Mouse (Mus musculus) adrenal gland, postnatal 14 days (tissue): ENCODE measurements at regions not wholly inside any gene's neighbourhood (a gene's known extent, or its start where the extent isn't known, plus 50 kb on each side); places are given as distances from the start of the nearest gene placed in this dataset.
"Not testable (repeated sequence)": the region's sequence is repeated elsewhere in the genome, so short reads cannot be mapped to it uniquely, and the experiment has no call there.

Experiments
- DNase-seq: peaks from one replicate; pipeline ENCODE4 v3.0.0; 2021; ENCODE audit warnings: mixed read lengths

DNA sequence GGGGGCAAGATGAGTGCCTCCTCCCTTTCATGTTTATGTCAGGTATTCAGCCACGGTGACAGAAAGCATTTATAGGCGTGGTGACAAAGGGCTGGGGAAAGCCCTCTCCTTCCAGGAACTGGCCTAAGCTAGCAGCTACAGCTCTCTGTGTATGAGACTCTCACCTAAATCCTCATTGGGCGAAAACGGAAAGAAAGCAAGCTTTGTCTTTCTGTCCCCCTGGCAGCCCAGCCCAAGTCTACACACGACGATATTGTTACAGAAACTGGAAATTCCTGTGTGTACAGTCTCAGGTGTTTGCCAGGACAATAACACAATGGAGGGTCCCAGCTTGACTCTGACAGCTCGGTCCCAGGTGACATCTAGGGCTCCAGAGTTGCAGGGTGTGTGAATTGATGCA is 60.0 kb downstream of the Dact2 start:
- DNase-seq, result no peak

DNA sequence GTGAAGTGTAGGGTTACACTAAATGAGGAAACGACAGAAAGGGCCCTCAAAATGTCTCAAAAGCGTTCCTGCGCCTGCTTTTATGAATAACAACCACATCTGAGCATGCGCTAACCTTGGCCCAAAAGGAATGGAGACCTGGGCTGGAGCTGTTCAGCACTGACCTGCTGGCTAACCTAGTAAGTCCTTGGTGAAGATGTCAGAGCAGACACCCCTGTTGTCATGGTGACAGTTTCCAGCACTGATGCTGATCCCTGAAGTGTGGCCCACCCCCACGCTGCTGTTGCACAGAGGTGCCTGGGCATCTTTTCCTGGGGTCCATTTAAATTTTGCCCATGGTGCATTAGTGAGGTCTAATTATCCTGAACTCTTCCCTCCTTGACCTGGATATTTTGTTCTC is 62.4 kb downstream of the Dact2 start:
- no peak for DNase-seq

DNA sequence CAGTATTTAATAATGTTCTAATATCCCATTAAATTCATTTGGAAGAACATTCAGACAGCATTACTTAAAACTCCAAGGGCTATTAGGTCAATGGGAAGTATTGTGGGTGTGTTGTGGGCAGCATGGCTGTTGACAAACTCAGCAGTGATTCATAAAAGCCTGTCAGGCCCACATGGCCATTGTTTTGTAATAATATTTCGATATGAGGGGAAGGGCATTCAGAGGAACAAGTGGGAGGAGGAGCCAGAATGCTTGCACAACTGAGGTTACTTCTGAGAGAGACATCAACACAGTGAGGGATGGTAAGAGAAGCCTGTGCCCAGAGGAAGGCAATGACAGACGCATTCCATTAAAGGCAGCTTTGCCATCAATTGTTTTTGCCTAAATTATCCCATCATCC is 63.8 kb downstream of the Dact2 start:
- DNase-seq, result peak; percentile 51

DNA sequence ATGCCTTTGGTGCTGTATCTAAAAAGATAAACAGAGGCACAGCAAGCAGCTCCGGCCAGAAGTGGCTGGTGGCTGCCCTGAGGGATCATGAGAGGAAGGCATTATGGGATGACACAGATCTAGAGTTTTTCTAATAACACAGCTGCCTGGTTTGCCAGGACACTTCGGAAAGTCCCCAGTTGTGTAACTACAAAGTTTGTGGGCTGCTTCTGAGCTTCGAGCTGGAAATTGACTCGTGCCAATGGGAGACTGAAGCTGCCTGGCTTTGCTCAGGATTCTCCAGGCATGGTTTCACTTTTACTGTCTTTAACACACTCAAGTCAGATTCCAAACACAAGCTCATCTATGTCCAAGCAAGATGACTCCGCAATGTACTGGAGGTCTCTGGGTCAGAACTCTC is 65.2 kb downstream of the Dact2 start:
- DNase-seq, result no peak

DNA sequence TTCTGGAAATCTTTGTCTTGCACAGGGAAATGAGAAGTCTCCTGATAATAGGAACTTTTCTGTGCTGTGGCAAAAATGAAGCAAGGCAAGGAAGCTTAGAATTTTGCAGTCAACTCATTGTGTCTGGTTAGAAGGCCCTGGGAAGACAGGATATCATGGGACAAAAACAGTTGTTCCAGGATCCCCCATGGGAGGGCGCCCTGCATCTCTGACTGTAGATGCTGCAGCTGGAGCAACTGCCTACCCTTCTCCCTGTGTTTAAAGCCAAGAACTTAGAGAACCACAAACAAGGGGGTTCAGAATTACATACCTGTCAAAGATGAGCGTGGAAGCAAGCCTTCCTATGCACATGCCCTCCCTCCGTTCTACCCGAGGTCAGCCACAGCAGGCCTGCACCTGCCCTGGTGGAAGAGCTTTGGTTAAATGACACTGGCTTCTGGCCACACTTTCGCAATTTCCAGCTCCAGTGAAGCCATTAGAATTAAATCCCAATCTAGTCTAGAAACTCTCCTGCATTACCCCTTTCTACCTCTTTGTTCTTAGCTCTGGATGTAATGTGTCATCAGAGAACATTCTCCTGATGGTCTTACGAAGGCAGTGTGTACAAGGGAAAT is 67.3 kb downstream of the Dact2 start:
- DNase-seq, result peak; percentile 79

DNA sequence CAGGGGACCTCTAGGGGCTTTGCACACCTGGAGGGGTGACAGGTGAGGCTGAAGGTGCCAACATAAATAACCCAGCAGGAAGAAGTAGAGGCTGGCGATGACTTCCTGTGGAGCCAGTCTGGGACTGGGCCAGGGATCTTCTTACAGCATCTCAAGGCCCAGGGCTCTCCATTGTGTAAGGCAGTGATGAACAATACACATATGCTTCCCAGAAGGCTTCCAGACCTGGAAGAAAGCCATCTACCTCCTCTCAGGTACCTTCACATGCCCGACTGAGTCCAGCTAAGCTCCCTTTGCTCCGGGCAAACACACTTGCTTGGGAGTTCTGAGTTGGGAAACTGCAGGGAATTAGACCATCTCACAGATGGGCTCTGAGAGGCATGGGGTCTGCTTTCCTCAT is 69.5 kb downstream of the Dact2 start:
- DNase-seq, result no peak

DNA sequence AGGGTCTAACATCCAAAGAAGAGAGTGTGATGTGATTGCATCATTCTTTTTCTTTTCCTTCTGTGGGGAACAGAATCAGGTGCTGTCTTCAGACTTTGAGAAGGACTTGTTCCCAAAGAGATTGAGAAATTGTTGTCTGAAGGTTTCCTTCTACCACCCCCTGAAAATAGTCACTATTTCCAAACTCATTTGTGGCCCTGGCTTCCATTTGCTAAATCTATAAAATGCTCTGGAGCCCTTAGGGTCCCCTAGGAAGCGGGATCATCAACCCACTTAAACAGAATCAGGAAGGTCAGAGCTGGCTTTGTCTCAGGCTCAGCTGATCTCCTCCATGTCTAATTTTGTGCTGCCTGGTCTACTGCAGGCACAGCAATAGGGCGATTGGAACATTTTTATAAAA is 70.1 kb downstream of the Dact2 start:
- DNase-seq, result no peak

DNA sequence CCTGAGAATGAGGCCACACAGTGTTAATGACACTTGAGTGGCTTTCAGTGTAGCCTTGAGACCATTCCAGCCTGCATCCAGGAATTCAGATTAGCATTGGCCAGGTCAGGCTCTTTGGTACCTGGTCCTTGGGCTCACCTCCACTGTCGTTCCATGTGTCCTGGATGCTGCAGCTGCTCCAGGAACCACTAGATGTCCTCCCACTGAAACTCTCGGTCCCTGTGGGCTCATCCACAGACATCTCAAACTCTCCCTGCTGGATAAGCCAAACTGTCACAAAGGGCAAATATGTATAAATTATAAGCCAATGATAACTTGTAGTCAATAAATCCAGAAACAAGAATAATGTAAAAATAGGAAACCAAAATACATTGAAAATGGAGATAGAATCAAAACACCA is 67.7 kb upstream of the Gm7358 start:
- DNase-seq, result not testable (repeated sequence)

DNA sequence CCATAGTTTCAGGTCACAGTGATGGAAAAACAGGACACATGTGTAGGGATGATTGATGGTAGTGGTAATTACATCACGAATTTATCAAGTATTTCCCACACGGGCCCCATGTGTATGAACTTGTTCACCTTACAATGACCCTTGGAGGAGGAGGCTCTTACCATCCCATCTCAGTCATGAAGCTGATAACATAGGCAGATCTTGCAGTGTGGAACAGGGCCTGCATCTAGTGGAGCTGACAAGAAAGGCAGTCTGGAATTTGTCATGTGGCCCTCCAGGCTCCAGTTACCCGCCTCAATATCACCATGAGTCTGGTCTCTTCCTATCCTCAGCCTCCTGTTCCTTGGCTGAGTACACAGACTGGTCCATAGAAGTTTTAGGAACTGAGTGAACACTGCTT is 59.5 kb upstream of the Gm7358 start:
- no peak for DNase-seq

DNA sequence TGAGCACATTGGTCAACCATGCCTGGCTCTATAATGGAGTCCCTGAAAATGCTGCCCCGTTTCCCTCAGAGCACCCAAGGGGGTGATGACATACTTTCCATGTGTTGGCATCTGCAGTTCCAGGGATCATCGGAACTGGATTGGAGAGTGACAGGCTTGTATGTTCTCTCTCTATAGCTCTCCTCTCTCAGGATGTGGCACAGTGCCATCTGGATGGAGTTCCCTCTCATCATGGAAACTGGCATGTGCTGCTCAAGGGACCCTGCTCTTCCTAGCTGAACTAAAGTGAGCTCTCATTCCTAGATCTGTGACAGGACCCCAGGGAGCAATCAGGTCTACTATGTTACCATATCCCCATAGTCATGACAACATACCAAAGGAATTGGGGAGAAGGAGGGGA is 56.9 kb upstream of the Gm7358 start:
- no peak for DNase-seq

DNA sequence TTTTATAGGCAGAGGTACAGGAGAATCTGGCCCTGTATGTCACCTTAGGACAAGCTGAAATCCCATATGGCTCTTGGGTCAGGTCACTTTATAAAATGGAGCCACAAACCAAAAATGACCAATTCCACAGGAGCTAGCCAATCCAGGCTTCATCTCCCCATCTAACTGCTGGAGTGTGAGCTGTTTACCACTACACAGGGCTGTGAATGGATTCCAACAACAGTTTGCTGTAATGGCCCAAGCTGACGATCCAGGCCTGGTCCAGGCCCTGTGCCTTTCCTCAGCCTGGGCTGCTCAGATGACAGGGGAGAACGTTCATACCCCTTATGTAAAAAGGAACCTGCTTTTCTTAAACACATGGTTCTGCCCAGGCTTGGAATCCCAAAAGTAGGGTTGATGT is 55.5 kb upstream of the Gm7358 start:
- no peak for DNase-seq

DNA sequence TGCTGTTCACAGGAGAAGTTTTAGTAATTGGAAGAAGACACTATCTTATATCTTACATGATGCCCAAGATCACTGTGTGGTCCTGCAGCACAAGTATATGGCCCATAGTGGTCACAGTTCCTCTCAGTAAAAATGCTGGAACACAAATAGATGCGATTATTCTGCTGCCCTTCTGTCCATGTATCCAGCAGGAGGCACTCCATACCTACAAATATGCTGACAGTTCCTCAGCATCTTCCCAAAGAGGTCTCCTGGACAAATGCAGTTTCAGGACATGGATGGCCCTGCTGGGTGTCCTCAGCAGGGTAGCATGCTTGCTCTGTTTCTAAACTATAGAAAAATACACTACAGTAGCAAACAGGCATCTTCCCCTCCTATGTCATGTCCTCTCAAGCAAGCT is 52.4 kb upstream of the Gm7358 start:
- DNase-seq, result peak; percentile 15
